Mouse (Mus musculus): ENCODE measurements around the gene Gm7879.

Gm7879 gene

GRCm38 (mm10) chr5:43948111-43948743 is 35.3 kb downstream of the Gm7879 start:
- DNase-seq (ENCODE audit: inconsistent age in 2 of 2, low spot score in 1 of 2): peak; percentile 63 to 71

GRCm38 (mm10) chr5:43948748-43949275 is 35.9 kb downstream of the Gm7879 start:
- DNase-seq (ENCODE audit: inconsistent age in 2 of 2, low spot score in 1 of 2): peak; percentile 46 to 75

- DNase-seq (ENCODE audit: inconsistent age in 2 of 2, low spot score in 1 of 2): no peak
Observed at GRCm38 (mm10) chr5:43953241-43953640, 40.3 kb downstream of the Gm7879 start.

GRCm38 (mm10) chr5:43959884-43960440 is 47.0 kb downstream of the Gm7879 start:
- DNase-seq (ENCODE audit: inconsistent age in 2 of 2, low spot score in 1 of 2): no peak

GRCm38 (mm10) chr5:43961056-43961455 is 48.1 kb downstream of the Gm7879 start:
- no peak for DNase-seq (ENCODE audit: inconsistent age in 2 of 2, low spot score in 1 of 2)
